Mouse (Mus musculus): Measurements from ENCODE around the gene Rcn1. TPM values are rescaled to one million over a fixed set of nuclear protein-coding genes. Genes with fewer than 3 reads are reported as not detected.

The Rcn1 gene
- 5.0 and 11.6 TPM in 2 replicates for polyA plus RNA-seq (2012; rRNA removed)

DNA sequence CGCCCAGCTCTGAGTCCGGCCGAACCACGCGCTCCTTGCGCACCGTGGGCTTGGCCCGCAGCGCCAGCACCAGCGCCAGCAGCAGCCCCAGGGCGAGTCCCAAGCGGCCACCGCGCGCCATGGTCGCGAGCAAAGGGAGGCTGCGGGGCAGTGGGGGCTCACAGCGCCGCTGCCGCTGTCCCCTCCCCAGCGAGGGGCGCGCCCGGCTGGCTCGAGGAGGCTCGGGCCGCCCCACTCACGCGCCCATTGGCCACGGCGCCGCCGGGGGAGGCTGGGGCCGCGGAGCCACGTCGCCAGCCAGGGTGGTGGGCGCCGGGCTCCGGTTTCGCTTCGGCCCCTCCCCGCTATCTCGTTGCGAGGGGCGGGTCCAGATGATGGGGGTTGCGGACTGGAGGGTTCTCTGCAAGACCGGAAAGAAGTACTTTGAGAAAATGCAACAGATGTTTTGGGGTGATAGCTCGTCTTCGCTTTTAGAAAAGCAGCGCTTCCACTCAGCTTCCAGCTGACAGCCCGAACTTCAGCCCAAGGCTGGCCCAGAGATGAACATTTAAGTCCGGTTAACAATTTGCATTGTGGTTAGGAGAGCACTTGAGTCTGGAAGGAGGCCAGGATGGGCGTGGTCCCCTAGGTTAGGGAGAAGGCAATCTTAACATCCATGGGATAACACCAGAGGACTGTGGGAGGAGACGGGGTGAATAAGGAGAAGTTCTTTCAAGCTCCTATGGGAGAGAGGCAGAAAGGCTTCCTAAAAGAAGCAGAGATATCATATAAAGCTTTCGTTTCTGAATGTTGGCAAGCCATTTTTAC is at the start of gene Rcn1:
Gene Rcn1 (minus strand): TSS at position 235 of the 807 bp plus-strand sequence.

Other genes with a start within 250 kb of the Rcn1 start
- 0.39 TPM in 1 of 2 replicates, not detected in the other for gene Them7, start 175.0 kb downstream of the Rcn1 start, polyA plus RNA-seq (2012; rRNA removed)

Measured in stomach, adult 2 months (tissue).